Mouse (Mus musculus): Measurements from ENCODE around the gene Nudcd3.

GRCm38 (mm10) chr11:6219967-6220366 is 19.8 kb upstream of the Nudcd3 start:
- no peak for TF ChIP-seq CTCF (IDR thresholded peaks at IDR 0.05 in 2 of 3, conservative IDR thresholded peaks at IDR 0.05 in 1 of 3; ENCODE audit: control insufficient read depth in 1 of 3, insufficient read depth in 1 of 3, low read depth in 2 of 3, low read length in 3 of 3, poor library complexity in 1 of 3, severe bottlenecking in 1 of 3)
- no peak for TF ChIP-seq EP300 (IDR thresholded peaks at IDR 0.05; ENCODE audit: low read depth in 1 of 2, low read length in 2 of 2)

Data from MEL (cell line).